Mouse (Mus musculus): ENCODE data around the gene Gpr153. TPM values are rescaled to one million over a fixed set of nuclear protein-coding genes. Genes with fewer than 3 reads are reported as not detected.

Gene Gpr153
- polyA plus RNA-seq, 1 experiment from 2014 or later, result 6.2 TPM

DNA sequence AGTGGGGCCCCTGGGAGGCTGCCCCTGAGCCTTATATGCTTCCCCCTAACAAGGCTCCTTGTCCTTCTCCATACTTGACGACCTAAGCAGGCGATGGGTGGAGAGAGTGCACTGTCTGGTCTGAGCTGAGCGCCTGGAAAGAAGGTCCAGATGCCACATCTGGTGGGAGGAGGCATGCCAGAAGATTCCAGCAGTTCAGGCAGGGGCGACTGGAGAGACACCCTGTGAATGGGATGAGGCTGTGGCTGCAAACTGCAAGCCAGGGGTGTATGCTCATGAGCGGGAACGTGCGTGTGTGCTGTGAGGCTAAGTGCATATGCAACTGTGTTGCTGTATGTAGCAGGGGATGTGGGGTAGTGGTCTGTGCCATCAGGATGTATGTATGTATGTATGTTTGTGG is 2.0 kb upstream of the Gpr153 start:
- H3K27ac ChIP-seq (ENCODE audit: low read length), result no peak overlapping the region
- 80% methylated on average over 7 of the region's 7 CpGs for WGBS
- peaks cover 20% of the 10 kb centered on the region for H3K4me1 ChIP-seq (replicated peaks; ENCODE audit: control insufficient read depth, insufficient read depth, low read length)
- no peaks in the 10 kb centered on the region for H3K36me3 ChIP-seq (ENCODE audit: control insufficient read depth, insufficient read depth)
- H3K9ac ChIP-seq (replicated peaks; ENCODE audit: low read depth, low read length), result no peak overlapping the region
- peaks cover 12% of the 10 kb centered on the region for H3K27me3 ChIP-seq (replicated peaks; ENCODE audit: control insufficient read depth, insufficient read depth, low read length)
- H3K9me3 ChIP-seq (ENCODE audit: control insufficient read depth, low read length), result no peaks in the 10 kb centered on the region
- no peak overlapping the region for H3K4me2 ChIP-seq (ENCODE audit: low read length)
- no peak overlapping the region for H3K4me3 ChIP-seq (replicated peaks; ENCODE audit: low read length)
- ATAC-seq, result no peak

DNA sequence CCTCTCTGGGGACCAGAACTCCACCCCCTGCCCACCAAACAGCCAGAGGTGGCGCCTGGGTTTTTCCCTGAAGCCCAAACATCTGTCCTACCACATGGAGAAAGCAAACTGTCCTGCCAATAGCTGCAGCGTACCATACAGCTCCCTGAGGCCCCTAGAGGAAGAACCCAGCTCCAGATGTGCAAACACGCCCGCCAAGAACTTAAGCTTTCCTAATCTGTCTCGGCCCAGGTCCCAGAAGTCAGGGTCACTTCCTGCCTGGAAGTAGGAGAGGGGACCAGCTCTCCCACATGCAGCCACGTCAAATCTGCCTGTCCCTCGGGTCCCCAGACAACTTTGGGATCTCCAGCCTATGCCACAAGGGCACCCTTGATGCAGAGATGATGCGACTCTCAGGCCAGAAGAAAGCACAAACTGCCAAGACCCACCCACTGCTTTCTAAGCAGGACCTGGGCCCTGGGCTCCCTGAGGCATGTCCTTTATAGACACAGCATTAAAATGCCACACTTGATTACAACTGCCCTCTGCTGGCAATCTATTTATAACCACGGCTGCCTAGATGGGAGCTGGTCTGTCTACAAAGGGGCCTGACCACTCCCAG is 1.5 kb upstream of the Gpr153 start:
- H3K27me3 ChIP-seq (replicated peaks; ENCODE audit: control insufficient read depth, insufficient read depth, low read length), result peaks cover 12% of the 10 kb centered on the region
- H3K9ac ChIP-seq (replicated peaks; ENCODE audit: low read depth, low read length), result no peak overlapping the region
- H3K27ac ChIP-seq (ENCODE audit: low read length), result no peak overlapping the region

DNA sequence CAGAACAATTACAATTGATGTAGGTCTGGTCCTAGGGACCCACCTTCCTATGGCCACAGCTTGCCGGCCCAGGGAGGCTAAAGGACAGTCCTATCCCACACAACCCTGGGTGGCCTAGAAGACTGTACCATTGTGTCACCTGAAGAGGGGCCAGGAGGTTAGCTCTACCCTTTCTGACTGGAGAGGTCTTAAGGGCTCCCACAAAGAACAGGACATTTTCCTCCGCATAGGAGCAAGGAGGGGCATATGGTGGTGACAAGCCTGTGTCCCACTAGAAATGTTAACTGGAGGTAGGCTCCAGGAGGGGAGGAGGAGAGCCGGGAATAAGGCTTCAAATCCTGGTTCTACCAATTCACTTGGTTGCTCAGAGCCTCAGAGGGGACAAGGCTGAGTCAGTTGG is 841 bp upstream of the Gpr153 start:
- no peak overlapping the region for H3K4me2 ChIP-seq (ENCODE audit: low read length)
- no peaks in the 10 kb centered on the region for H3K36me3 ChIP-seq (ENCODE audit: control insufficient read depth, insufficient read depth)
- ATAC-seq, result no peak
- no peak overlapping the region for H3K9ac ChIP-seq (replicated peaks; ENCODE audit: low read depth, low read length)
- H3K27me3 ChIP-seq (replicated peaks; ENCODE audit: control insufficient read depth, insufficient read depth, low read length), result peaks cover 12% of the 10 kb centered on the region
- no peak overlapping the region for H3K4me3 ChIP-seq (replicated peaks; ENCODE audit: low read length)
- H3K27ac ChIP-seq (ENCODE audit: low read length), result no peak overlapping the region
- H3K9me3 ChIP-seq (ENCODE audit: control insufficient read depth, low read length), result no peaks in the 10 kb centered on the region
- peaks cover 14% of the 10 kb centered on the region for H3K4me1 ChIP-seq (replicated peaks; ENCODE audit: control insufficient read depth, insufficient read depth, low read length)
- WGBS, result 24% methylated on average over 3 of the region's 3 CpGs

More for the DNA sequence above, 1.5 kb upstream of the Gpr153 start:
- Histone ChIP-seq H3K36me3 (ENCODE audit: control insufficient read depth, insufficient read depth) (no peaks in the 10 kb centered on the region), H3K4me2 (ENCODE audit: low read length) (no peak overlapping the region), H3K4me3 (replicated peaks; ENCODE audit: low read length) (no peak overlapping the region), H3K4me1 (replicated peaks; ENCODE audit: control insufficient read depth, insufficient read depth, low read length) (peaks cover 17% of the 10 kb centered on the region), H3K9me3 (ENCODE audit: control insufficient read depth, low read length) (no peaks in the 10 kb centered on the region)
- 48% methylated on average over 9 of the region's 9 CpGs for WGBS
- ATAC-seq, result no peak

DNA sequence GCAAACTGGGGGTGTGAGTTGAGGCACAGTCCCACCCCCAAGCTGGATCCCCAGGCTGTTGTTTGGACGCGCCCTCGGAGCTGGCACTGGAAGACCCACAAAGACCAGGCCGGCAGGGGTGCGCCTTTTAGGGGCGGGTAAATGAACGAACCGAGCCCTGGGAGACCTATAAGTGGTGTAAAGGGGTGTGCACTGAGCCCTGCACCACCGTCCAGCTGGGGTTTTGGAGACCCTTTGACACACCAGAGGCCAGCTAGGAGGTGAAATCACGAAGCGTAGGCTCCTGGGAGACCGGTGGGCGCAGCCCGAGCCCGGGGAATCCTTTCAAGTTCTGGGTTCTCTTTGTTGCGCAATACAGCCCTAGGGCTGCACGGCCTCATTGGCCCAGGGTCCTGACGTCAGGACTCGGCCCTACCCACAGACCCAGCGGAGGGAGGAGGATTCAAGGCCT is 674 bp downstream of the Gpr153 start:
- 3% methylated on average over 20 of the region's 20 CpGs for WGBS
- Histone ChIP-seq H3K4me3 (replicated peaks; ENCODE audit: low read length) (peak overlapping the region; percentile 47), H3K27ac (ENCODE audit: low read length) (no peak overlapping the region), H3K9me3 (ENCODE audit: control insufficient read depth, low read length) (no peaks in the 10 kb centered on the region), H3K36me3 (ENCODE audit: control insufficient read depth, insufficient read depth) (no peaks in the 10 kb centered on the region), H3K4me1 (replicated peaks; ENCODE audit: control insufficient read depth, insufficient read depth, low read length) (peaks cover 14% of the 10 kb centered on the region), H3K27me3 (replicated peaks; ENCODE audit: control insufficient read depth, insufficient read depth, low read length) (peaks cover 12% of the 10 kb centered on the region), H3K4me2 (ENCODE audit: low read length) (peak overlapping the region; percentile 88), H3K9ac (replicated peaks; ENCODE audit: low read depth, low read length) (peak overlapping the region; percentile 56)
- ATAC-seq, result peak; percentile 36; the same call in 1 of the 2 replicates

DNA sequence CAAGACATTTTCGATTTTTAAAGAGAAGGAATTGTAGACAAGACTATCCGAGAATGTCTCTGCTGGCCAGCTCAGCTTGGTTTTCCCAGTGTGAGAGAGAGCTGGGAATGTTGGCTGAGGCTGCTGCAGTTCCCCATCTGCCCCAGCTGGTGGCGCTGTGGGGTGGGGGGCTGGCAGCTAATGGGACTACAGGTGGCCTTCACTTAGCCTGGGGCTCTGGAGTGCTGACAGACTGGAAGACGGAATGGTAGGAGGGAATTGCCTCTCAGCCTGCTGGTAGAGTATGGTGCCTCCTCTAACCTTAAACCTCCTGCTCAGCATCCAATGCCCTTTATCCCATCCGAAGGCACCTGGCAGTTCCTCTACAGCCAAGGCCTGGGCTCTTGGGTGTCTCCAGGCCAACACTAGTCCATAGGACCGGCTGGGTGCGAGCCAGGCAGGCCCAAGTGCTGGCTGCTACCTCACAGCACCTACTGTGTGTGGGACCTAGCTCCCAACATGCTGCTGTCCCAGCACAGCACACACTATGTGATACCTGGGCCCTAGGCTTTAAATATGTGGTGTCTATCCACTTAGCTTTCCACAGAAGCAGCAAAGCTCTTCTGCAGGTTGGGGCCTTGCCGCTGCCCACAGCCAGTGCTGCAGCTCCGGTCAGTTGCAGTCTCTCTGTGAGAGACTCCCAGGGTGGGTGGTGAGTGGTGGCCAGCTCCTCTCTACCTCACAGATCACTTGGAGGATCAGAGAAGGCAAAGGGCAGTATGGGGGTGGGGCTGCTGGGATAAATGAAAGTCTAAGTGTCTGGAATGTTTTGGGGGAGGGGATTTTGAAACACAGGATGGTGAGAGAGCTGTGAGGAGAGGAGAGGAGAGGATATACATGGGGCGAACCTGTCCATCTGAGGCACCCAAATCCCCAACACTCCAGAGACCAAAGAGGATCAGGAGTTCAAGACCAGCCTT is 2.6 kb downstream of the Gpr153 start:
- no peak overlapping the region for H3K9ac ChIP-seq (replicated peaks; ENCODE audit: low read depth, low read length)
- H3K4me3 ChIP-seq (replicated peaks; ENCODE audit: low read length), result no peak overlapping the region
- H3K27me3 ChIP-seq (replicated peaks; ENCODE audit: control insufficient read depth, insufficient read depth, low read length), result peaks cover 24% of the 10 kb centered on the region
- H3K27ac ChIP-seq (ENCODE audit: low read length), result no peak overlapping the region
- H3K9me3 ChIP-seq (ENCODE audit: control insufficient read depth, low read length), result no peaks in the 10 kb centered on the region
- ATAC-seq, result no peak
- 51% methylated on average over 10 of the region's 10 CpGs for WGBS
- no peak overlapping the region for H3K4me2 ChIP-seq (ENCODE audit: low read length)
- H3K36me3 ChIP-seq (ENCODE audit: control insufficient read depth, insufficient read depth), result no peaks in the 10 kb centered on the region
- H3K4me1 ChIP-seq (replicated peaks; ENCODE audit: control insufficient read depth, insufficient read depth, low read length), result peaks cover 14% of the 10 kb centered on the region

DNA sequence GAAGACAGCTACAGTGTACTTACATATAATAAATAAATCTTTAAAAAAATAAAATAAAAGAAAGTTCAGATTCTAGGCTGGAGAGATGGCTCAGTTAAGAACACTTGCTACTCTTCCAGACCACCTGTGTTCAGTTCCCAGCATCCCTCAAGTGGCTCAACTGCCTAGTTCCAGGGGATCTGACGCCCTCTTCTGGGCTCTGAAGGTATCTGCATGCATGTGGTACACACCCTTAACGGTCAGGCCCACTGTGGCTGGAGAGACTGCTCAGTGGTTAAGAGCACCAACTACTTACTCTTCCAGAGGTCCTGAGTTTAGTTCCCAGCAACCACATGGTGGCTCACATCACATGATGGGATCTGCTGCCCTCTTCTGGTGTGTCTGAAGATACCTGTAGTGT is 3.9 kb downstream of the Gpr153 start:
- H3K4me3 ChIP-seq (replicated peaks; ENCODE audit: low read length), result no peak overlapping the region
- H3K4me2 ChIP-seq (ENCODE audit: low read length), result no peak overlapping the region
- H3K4me1 ChIP-seq (replicated peaks; ENCODE audit: control insufficient read depth, insufficient read depth, low read length), result peaks cover 17% of the 10 kb centered on the region
- WGBS, result 72% methylated on average over 2 of the region's 2 CpGs
- no peaks in the 10 kb centered on the region for H3K9me3 ChIP-seq (ENCODE audit: control insufficient read depth, low read length)
- no peak overlapping the region for H3K9ac ChIP-seq (replicated peaks; ENCODE audit: low read depth, low read length)
- no peak for ATAC-seq
- no peak overlapping the region for H3K27ac ChIP-seq (ENCODE audit: low read length)
- no peaks in the 10 kb centered on the region for H3K36me3 ChIP-seq (ENCODE audit: control insufficient read depth, insufficient read depth)
- peaks cover 34% of the 10 kb centered on the region for H3K27me3 ChIP-seq (replicated peaks; ENCODE audit: control insufficient read depth, insufficient read depth, low read length)

DNA sequence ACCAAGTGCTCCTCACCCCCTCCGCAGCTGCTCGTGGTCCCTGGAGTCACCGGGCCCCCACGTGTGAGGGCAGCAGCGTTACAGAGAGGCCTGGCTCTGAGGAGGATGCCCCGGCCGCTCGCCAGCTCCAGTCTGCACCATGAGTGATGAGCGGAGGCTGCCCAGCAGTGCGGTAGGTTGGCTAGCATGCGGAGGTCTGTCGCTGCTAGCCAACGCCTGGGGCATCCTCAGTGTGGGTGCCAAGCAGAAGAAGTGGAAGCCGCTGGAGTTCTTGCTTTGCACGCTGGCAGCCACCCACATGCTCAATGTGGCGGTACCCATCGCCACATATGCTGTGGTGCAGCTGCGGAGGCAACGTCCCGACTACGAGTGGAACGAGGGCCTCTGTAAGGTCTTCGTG is 5.0 kb downstream of the Gpr153 start:
- H3K4me3 ChIP-seq (replicated peaks; ENCODE audit: low read length), result no peak overlapping the region
- H3K4me2 ChIP-seq (ENCODE audit: low read length), result no peak overlapping the region
- H3K27ac ChIP-seq (ENCODE audit: low read length), result no peak overlapping the region
- peaks cover 20% of the 10 kb centered on the region for H3K4me1 ChIP-seq (replicated peaks; ENCODE audit: control insufficient read depth, insufficient read depth, low read length)
- H3K36me3 ChIP-seq (ENCODE audit: control insufficient read depth, insufficient read depth), result no peaks in the 10 kb centered on the region
- H3K9ac ChIP-seq (replicated peaks; ENCODE audit: low read depth, low read length), result no peak overlapping the region
- no peaks in the 10 kb centered on the region for H3K9me3 ChIP-seq (ENCODE audit: control insufficient read depth, low read length)
- WGBS, result 81% methylated on average over 23 of the region's 23 CpGs
- H3K27me3 ChIP-seq (replicated peaks; ENCODE audit: control insufficient read depth, insufficient read depth, low read length), result peaks cover 41% of the 10 kb centered on the region
- 0 out of 2 replicates have a peak, but pooled peaks have one; percentile 7 for ATAC-seq

DNA sequence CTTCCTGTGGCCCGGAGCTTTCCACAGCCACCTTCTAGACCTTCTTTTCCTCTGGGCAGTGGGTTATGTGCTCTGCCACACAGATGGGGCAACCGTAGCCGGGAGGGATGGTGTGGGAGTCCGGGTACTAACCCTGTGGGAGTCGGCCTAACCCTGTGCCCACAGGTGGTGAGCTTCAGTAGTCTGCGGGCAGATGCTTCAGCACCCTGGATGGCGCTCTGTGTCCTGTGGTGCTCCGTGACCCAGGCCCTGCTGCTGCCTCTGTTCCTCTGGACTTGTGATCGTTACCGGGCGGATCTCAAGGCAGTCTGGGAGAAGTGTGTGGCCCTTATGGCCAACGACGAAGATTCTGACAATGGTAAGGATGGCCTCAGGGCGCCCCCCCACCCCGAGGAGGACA is 7.6 kb downstream of the Gpr153 start:
- Histone ChIP-seq H3K36me3 (ENCODE audit: control insufficient read depth, insufficient read depth) (no peaks in the 10 kb centered on the region), H3K9me3 (ENCODE audit: control insufficient read depth, low read length) (no peaks in the 10 kb centered on the region), H3K27ac (ENCODE audit: low read length) (no peak overlapping the region), H3K4me2 (ENCODE audit: low read length) (no peak overlapping the region), H3K9ac (replicated peaks; ENCODE audit: low read depth, low read length) (no peak overlapping the region), H3K4me3 (replicated peaks; ENCODE audit: low read length) (no peak overlapping the region), H3K4me1 (replicated peaks; ENCODE audit: control insufficient read depth, insufficient read depth, low read length) (peaks cover 17% of the 10 kb centered on the region), H3K27me3 (replicated peaks; ENCODE audit: control insufficient read depth, insufficient read depth, low read length) (peaks cover 55% of the 10 kb centered on the region)
- 59% methylated on average over 15 of the region's 15 CpGs for WGBS
- ATAC-seq, result no peak

DNA sequence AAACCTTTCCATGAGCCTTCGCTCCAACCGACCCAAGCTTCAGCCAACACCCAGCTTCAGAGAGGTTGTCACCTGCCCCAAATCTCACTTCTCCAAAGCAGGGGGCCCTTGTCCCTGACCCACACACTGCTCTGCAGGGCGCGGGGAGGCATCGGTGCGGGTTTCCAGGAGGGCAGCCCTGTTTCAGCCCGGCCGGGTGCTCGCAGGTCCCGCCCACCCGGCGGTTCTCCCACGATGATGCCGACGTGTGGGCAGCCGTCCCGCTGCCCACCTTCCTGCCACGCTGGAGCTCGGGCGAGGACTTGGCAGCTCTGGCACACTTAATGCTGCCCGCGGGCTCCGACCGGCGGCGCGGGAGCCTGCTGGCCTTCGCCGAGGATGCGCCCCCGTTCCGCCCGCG is 8.7 kb downstream of the Gpr153 start:
- H3K36me3 ChIP-seq (ENCODE audit: control insufficient read depth, insufficient read depth), result no peaks in the 10 kb centered on the region
- peaks cover 65% of the 10 kb centered on the region for H3K27me3 ChIP-seq (replicated peaks; ENCODE audit: control insufficient read depth, insufficient read depth, low read length)
- ATAC-seq, result no peak
- H3K9ac ChIP-seq (replicated peaks; ENCODE audit: low read depth, low read length), result no peak overlapping the region
- WGBS, result 13% methylated on average over 33 of the region's 34 CpGs
- peak overlapping the region; percentile 64 for H3K4me2 ChIP-seq (ENCODE audit: low read length)
- peak overlapping the region; percentile 42 for H3K4me3 ChIP-seq (replicated peaks; ENCODE audit: low read length)
- peaks cover 28% of the 10 kb centered on the region for H3K4me1 ChIP-seq (replicated peaks; ENCODE audit: control insufficient read depth, insufficient read depth, low read length)
- no peak overlapping the region for H3K27ac ChIP-seq (ENCODE audit: low read length)
- H3K9me3 ChIP-seq (ENCODE audit: control insufficient read depth, low read length), result no peaks in the 10 kb centered on the region

All from forebrain, embryonic 16.5 days (tissue).